Mouse (Mus musculus) heart, embryonic 12.5 days (tissue): ENCODE results near the gene Gm7075. TPM values are rescaled to one million over a fixed set of nuclear protein-coding genes. Genes with fewer than 3 reads are reported as not detected.
A peak's percentile ranks its signal among the peaks of the same experiment; 100 is the strongest.

Experiments
- ATAC-seq: fragments of 200-750 bp; cut with Nextera tagmentation; 2 replicates; pipeline ENCODE4 v1.8.0; 2017; ENCODE audit warnings: moderate TSS enrichment, moderate library complexity; ENCODE audit not compliant: insufficient number of reproducible peaks, low FRiP score
- H3K27ac ChIP-seq: fragments of 300-500 bp; sonication (generic); 2 replicates; pipeline ENCODE4 v1.5.1; 2016; ENCODE audit warnings: mild to moderate bottlenecking, moderate library complexity; ENCODE audit not compliant: poor library complexity, severe bottlenecking
- H3K27me3 ChIP-seq: fragments of 300-500 bp; sonication (generic); replicated peaks from 2 replicates; pipeline ENCODE4 v1.6.1; 2016; ENCODE audit warnings: mild to moderate bottlenecking, moderate library complexity
- H3K36me3 ChIP-seq: fragments of 300-500 bp; sonication (generic); 2 replicates; pipeline ENCODE4 v1.6.1; 2016; ENCODE audit warnings: mild to moderate bottlenecking, moderate library complexity
- H3K4me1 ChIP-seq: fragments of 300-500 bp; sonication (generic); replicated peaks from 2 replicates; pipeline ENCODE4 v1.6.1; 2016; ENCODE audit warnings: mild to moderate bottlenecking
- H3K4me2 ChIP-seq: fragments of 300-500 bp; sonication (generic); 2 replicates; pipeline ENCODE4 v1.6.1; 2016; ENCODE audit warnings: mild to moderate bottlenecking, moderate library complexity
- H3K4me3 ChIP-seq: fragments of 300-500 bp; sonication (generic); 2 replicates; pipeline ENCODE4 v1.5.1; 2016; ENCODE audit warnings: mild to moderate bottlenecking
- H3K9ac ChIP-seq: fragments of 300-500 bp; sonication (generic); 2 replicates; pipeline ENCODE4 v1.6.1; 2016; ENCODE audit warnings: mild to moderate bottlenecking, moderate library complexity
- H3K9me3 ChIP-seq: fragments of 300-500 bp; sonication (generic); replicated peaks from 2 replicates; pipeline ENCODE4 v1.6.1; 2016; ENCODE audit warnings: mild to moderate bottlenecking, moderate library complexity
- WGBS: fragments of 180-500 bp; shearing (Covaris S2); methylation state at CpG from one replicate; pipeline ENCODE4 v1.1.7; 2016; 5-methylcytosine and 5-hydroxymethylcytosine counted together
- polyA plus RNA-seq: library from polyadenylated mRNA; unstranded; fragments of >200 nt; fragmentation: Nextera tagmentation; extraction: Ambion mirVana; gene quantifications from 2 replicates; pipeline ENCODE4 v1.2.1, GENCODE M21; 2016

Gene Gm7075
- polyA plus RNA-seq, 1 experiment from 2014 or later, result not detected

- no peak overlapping the region for H3K9ac ChIP-seq
- no peaks in the 10 kb centered on the region for H3K4me1 ChIP-seq
- ATAC-seq, result no peak
- H3K9me3 ChIP-seq, result no peaks in the 10 kb centered on the region
- H3K4me3 ChIP-seq, result no peak overlapping the region
- no peak overlapping the region for H3K4me2 ChIP-seq
- WGBS, result 85% methylated on average over 7 of the region's 7 CpGs
- no peaks in the 10 kb centered on the region for H3K36me3 ChIP-seq
- no peaks in the 10 kb centered on the region for H3K27me3 ChIP-seq
- no peak overlapping the region for H3K27ac ChIP-seq
Observed at GRCm38 (mm10) chr10:63431221-63431736, 9.7 kb upstream of the Gm7075 start.

GRCm38 (mm10) chr10:63429785-63430305, 8.3 kb upstream of the Gm7075 start, which contains the start of gene Ctnna3:
Gene Ctnna3, plus strand, starts transcription at chr10:63430098.
- peak; percentile 96 for ATAC-seq
- no peaks in the 10 kb centered on the region for H3K27me3 ChIP-seq
- H3K4me1 ChIP-seq, result no peaks in the 10 kb centered on the region
- peak within 1 kb of the TSS; percentile 69 for H3K4me2 ChIP-seq
- peak within 1 kb of the TSS; percentile 66 for H3K4me3 ChIP-seq
- H3K9ac ChIP-seq, result peak within 1 kb of the TSS; percentile 75
- WGBS, result under 1% methylated on average over 55 of the region's 55 CpGs
- no peaks in the 10 kb centered on the region for H3K36me3 ChIP-seq
- H3K9me3 ChIP-seq, result no peaks in the 10 kb centered on the region
- peak within 1 kb of the TSS; percentile 69 for H3K27ac ChIP-seq

GRCm38 (mm10) chr10:63429380-63429779, 7.8 kb upstream of the Gm7075 start:
- peak; percentile 91 for ATAC-seq
- WGBS, result under 1% methylated on average over 34 of the region's 34 CpGs
- Histone ChIP-seq H3K27ac (peak overlapping the region; percentile 69), H3K27me3 (no peaks in the 10 kb centered on the region), H3K4me2 (peak overlapping the region; percentile 69), H3K4me1 (no peaks in the 10 kb centered on the region), H3K9me3 (no peaks in the 10 kb centered on the region), H3K4me3 (peak overlapping the region; percentile 66), H3K36me3 (no peaks in the 10 kb centered on the region), H3K9ac (peak overlapping the region; percentile 75)

GRCm38 (mm10) chr10:63429023-63429340, 7.4 kb upstream of the Gm7075 start:
- no peaks in the 10 kb centered on the region for H3K4me1 ChIP-seq
- peak overlapping the region; percentile 69 for H3K4me2 ChIP-seq
- WGBS, result 4% methylated on average over 11 of the region's 11 CpGs
- no peaks in the 10 kb centered on the region for H3K27me3 ChIP-seq
- no peak overlapping the region for H3K27ac ChIP-seq
- H3K9me3 ChIP-seq, result no peaks in the 10 kb centered on the region
- H3K9ac ChIP-seq, result peak overlapping the region; percentile 43
- H3K36me3 ChIP-seq, result no peaks in the 10 kb centered on the region
- ATAC-seq, result no peak
- peak overlapping the region; percentile 66 for H3K4me3 ChIP-seq

GRCm38 (mm10) chr10:63428243-63429022, 6.8 kb upstream of the Gm7075 start:
- H3K4me1 ChIP-seq, result no peaks in the 10 kb centered on the region
- peak overlapping the region; percentile 66 for H3K4me3 ChIP-seq
- H3K9me3 ChIP-seq, result no peaks in the 10 kb centered on the region
- peak overlapping the region; percentile 69 for H3K4me2 ChIP-seq
- 21% methylated on average over 19 of the region's 19 CpGs for WGBS
- H3K27me3 ChIP-seq, result no peaks in the 10 kb centered on the region
- no peak overlapping the region for H3K27ac ChIP-seq
- no peak for ATAC-seq
- H3K36me3 ChIP-seq, result no peaks in the 10 kb centered on the region
- H3K9ac ChIP-seq, result peak overlapping the region; percentile 43

- 83% methylated on average over 8 of the region's 8 CpGs for WGBS
Observed at GRCm38 (mm10) chr10:63427146-63427545, 5.6 kb upstream of the Gm7075 start.

GRCm38 (mm10) chr10:63424475-63424814, 2.9 kb upstream of the Gm7075 start:
- H3K9ac ChIP-seq, result no peak overlapping the region
- no peak overlapping the region for H3K4me3 ChIP-seq
- no peak overlapping the region for H3K27ac ChIP-seq
- H3K27me3 ChIP-seq, result no peaks in the 10 kb centered on the region
- H3K4me2 ChIP-seq, result no peak overlapping the region
- H3K9me3 ChIP-seq, result no peaks in the 10 kb centered on the region
- no peak for ATAC-seq
- no peaks in the 10 kb centered on the region for H3K4me1 ChIP-seq
- no peaks in the 10 kb centered on the region for H3K36me3 ChIP-seq

More at GRCm38 (mm10) chr10:63427146-63427545, 5.6 kb upstream of the Gm7075 start:
- Histone ChIP-seq H3K9me3 (no peaks in the 10 kb centered on the region), H3K4me3 (no peak overlapping the region), H3K27ac (no peak overlapping the region), H3K4me1 (no peaks in the 10 kb centered on the region), H3K9ac (no peak overlapping the region), H3K36me3 (no peaks in the 10 kb centered on the region), H3K4me2 (no peak overlapping the region), H3K27me3 (no peaks in the 10 kb centered on the region)
- no peak for ATAC-seq

- WGBS, result 84% methylated on average over 9 of the region's 9 CpGs
- Histone ChIP-seq H3K4me1 (no peaks in the 10 kb centered on the region), H3K27ac (no peak overlapping the region), H3K27me3 (no peaks in the 10 kb centered on the region), H3K9ac (no peak overlapping the region), H3K9me3 (no peaks in the 10 kb centered on the region), H3K4me3 (no peak overlapping the region), H3K36me3 (no peaks in the 10 kb centered on the region), H3K4me2 (no peak overlapping the region)
- ATAC-seq, result no peak
Observed at GRCm38 (mm10) chr10:63423591-63424474, 2.2 kb upstream of the Gm7075 start.

GRCm38 (mm10) chr10:63422736-63422992, 1.1 kb upstream of the Gm7075 start:
- H3K9ac ChIP-seq, result no peak overlapping the region
- H3K4me3 ChIP-seq, result no peak overlapping the region
- H3K27me3 ChIP-seq, result no peaks in the 10 kb centered on the region
- 81% methylated on average over 5 of the region's 5 CpGs for WGBS
- no peaks in the 10 kb centered on the region for H3K4me1 ChIP-seq
- no peaks in the 10 kb centered on the region for H3K36me3 ChIP-seq
- H3K9me3 ChIP-seq, result no peaks in the 10 kb centered on the region
- no peak for ATAC-seq
- no peak overlapping the region for H3K27ac ChIP-seq
- H3K4me2 ChIP-seq, result no peak overlapping the region

GRCm38 (mm10) chr10:63417061-63417460, 4.5 kb downstream of the Gm7075 start:
- H3K27ac ChIP-seq, result no peak overlapping the region
- no peaks in the 10 kb centered on the region for H3K4me1 ChIP-seq
- 44% methylated on average over 5 of the region's 5 CpGs for WGBS
- H3K36me3 ChIP-seq, result no peaks in the 10 kb centered on the region
- H3K4me2 ChIP-seq, result no peak overlapping the region
- no peak for ATAC-seq
- H3K9me3 ChIP-seq, result no peaks in the 10 kb centered on the region
- H3K4me3 ChIP-seq, result no peak overlapping the region
- no peak overlapping the region for H3K9ac ChIP-seq
- H3K27me3 ChIP-seq, result no peaks in the 10 kb centered on the region

GRCm38 (mm10) chr10:63415850-63416249, 5.7 kb downstream of the Gm7075 start:
- no peak for ATAC-seq
- WGBS, result 57% methylated on average over 7 of the region's 7 CpGs
- Histone ChIP-seq H3K4me3 (peak overlapping the region; percentile 10; the same call in 1 of the 2 replicates), H3K9me3 (no peaks in the 10 kb centered on the region), H3K4me2 (peak overlapping the region; percentile 43), H3K36me3 (no peaks in the 10 kb centered on the region), H3K27ac (no peak overlapping the region), H3K27me3 (no peaks in the 10 kb centered on the region), H3K4me1 (no peaks in the 10 kb centered on the region), H3K9ac (no peak overlapping the region)
